Mouse (Mus musculus) gonadal fat pad, adult 2 months (tissue): Measurements from ENCODE around the gene Mapk8ip2. TPM values are rescaled to one million over a fixed set of nuclear protein-coding genes. Genes with fewer than 3 reads are reported as not detected.

Source experiments
- DNase-seq: peaks from one replicate; pipeline ENCODE4 v3.0.0-alpha.2; 2012; ENCODE audit warnings: low read depth
- polyA plus RNA-seq: library from polyadenylated mRNA; depleted of rRNA; stranded (reverse); fragments of >200 nt; gene quantifications from 2 replicates; pipeline ENCODE4 v1.2.3, GENCODE M21; 2012

Mapk8ip2 gene
- polyA plus RNA-seq, 1 experiment = 0.20 TPM

DNA sequence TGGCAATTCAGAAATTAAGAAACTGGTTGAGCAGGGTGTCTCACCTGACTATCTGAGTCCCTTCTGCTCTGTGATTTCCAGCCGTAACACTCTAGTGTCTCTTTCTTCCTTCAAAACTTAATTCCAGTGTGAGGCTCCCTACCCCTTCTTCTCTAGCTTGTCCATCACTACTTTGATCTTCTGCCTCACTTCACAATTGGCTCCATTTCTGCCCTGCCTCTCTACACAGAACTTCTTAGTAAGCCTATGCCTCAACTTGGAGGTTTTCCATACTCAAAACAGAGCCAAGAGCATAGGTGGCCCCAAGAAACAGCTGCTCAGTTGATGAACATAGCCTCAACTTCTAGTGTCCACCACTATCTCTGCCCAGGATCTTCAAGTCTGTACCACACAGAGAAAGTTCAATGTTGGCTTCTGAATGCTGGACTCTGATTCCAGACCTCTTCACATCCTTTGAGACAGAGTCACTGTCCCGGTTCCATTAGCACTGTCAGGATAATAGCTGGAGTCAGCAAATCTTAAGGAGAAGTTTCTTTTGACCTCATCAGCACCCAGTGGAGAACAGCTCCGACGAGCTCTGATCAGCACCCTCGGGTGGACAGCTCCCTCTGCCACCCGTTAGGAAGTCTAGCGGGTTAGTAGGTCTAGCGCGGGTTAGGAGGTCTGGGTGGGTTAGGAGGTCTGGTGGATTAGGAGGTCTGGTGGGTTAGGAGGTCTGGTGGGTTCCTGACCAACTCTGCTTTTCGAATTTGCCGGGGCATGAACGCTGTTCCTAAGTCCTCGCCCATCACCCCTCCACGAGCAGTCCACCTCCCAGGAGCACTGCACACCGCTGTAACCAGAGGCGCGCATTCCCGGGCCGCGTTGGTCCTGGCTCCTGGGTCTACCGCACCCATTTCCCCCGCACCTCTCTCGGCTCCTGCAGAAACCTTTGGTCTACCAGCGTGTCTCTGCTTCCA lies 528 bp upstream of the Mapk8ip2 start:
- no peak for DNase-seq

DNA sequence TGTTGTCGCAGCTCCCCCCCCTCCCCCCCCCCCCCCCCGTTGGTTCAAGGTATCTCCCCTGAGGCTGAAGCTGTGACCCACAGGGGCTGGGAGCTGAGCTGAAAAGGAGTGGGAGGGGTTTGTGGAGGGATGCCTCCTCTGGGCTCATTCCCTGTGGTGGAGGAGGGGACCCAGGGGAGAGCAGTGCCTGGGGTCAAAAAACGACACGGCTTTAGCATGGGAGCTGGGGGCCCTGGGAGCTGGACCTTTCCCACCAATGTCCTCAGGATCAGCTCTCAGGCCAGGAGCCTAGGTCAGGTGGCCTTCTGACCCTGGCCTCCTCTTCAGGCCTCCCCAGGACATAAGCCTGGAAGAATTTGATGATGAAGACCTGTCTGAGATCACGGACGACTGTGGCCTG lies 1.1 kb downstream of the Mapk8ip2 start:
- DNase-seq = no peak

DNA sequence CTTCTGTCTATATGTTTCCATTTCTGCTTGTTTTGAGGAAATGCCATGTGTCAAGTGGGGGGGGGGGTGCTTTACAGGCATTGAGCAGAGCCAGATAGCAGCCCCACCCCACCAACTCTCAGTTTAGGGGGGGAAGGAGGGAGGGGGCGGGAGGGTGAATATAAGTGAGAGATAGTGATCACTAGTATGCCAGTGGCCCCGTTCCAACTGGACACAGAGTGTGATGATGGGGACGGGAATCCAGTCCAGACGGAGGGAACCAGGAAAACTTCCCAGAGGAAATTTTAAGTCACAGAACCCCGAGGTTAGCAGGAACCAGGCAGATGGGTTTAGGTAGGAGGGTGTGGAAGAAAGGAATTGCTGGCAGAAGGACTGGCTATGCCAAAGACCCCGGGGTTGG lies 1.9 kb downstream of the Mapk8ip2 start:
- no peak for DNase-seq

DNA sequence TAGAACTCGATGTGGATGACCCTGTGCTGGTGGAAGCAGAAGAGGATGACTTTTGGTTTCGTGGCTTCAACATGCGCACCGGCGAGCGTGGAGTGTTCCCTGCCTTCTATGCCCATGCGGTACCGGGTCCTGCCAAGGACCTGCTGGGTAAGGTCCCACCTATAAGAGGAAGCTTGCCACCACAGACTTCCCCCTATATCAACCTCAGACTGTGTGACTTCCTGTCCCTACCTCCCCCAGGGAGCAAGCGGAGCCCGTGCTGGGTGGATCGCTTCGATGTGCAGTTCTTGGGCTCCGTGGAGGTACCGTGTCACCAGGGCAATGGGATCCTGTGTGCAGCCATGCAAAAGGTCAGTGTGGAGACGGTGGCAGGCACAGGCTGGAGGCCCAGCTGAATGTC lies 5.2 kb downstream of the Mapk8ip2 start:
- no peak for DNase-seq

DNA sequence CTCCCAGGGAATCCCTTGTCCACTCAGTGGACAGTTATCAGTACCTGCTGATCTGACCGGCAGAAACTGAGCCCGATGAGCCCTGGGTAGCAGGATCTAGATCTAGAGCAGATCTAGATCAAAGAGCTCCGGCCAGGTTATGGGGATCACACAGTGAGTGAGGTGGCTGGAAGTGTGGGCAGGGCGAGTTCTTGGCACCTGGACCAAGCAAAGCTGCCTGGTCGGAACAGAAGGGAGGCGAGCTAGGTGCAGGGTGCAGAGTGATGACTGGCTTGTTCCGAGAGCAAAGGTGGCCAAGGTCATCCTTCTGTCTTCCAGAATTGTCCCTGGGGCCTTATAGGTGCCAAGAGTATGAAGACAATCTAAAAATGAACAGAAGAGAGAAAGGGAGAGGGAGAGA lies 6.1 kb downstream of the Mapk8ip2 start:
- no peak for DNase-seq

DNA sequence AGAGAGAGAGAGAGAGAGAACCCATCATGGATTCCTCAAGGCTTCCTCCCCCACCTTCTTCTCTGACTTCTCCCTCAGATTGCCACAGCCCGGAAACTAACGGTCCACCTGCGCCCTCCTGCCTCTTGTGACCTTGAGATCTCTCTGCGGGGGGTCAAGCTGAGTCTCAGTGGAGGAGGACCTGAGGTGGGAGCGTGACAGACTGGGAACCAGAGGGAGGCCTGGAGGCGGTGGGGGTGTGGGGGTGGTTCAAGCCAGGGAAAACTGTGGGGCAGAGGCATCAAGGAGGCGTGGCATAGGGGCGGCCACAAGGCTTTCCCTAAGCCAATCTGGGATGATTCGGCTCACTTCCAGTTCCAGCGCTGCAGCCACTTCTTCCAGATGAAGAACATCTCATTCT lies 6.6 kb downstream of the Mapk8ip2 start:
- no peak for DNase-seq

DNA sequence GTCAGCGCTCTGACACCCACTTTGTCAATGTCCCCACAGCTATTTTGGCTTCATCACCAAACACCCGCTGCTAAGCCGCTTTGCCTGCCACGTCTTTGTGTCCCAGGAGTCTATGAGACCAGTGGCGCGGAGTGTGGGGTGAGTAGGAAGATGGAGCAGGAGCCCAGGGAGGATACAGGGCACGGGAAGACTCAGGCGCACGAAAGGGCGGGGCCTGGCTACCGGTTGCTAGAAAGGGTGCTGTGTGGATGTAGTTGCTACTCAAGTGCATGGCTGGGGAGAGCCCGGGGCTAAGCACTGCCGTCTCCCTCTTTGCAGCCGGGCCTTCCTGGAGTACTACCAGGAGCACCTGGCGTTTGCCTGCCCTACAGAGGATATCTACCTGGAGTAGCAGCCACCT lies 7.6 kb downstream of the Mapk8ip2 start:
- DNase-seq = no peak

DNA sequence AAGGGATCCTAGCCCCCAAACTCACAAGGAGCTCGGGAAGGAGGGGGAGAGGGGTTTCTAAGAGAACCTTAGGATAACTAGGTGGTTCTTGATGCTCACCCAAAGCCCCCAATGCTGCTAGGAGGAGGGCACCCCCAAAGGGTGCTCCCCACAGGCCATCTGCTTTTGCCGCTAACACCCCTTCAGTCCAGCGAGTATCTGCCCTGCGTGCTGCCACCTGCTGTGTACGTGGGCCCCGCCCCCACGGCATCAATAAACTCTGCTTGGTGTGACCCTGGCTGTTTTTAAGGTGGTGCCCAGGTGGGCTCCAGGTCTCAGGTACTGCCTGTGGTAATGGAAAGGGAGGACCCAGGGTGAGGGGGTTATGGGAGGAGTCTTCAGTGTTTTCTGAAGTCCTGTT lies 8.5 kb downstream of the Mapk8ip2 start:
- DNase-seq = no peak

DNA sequence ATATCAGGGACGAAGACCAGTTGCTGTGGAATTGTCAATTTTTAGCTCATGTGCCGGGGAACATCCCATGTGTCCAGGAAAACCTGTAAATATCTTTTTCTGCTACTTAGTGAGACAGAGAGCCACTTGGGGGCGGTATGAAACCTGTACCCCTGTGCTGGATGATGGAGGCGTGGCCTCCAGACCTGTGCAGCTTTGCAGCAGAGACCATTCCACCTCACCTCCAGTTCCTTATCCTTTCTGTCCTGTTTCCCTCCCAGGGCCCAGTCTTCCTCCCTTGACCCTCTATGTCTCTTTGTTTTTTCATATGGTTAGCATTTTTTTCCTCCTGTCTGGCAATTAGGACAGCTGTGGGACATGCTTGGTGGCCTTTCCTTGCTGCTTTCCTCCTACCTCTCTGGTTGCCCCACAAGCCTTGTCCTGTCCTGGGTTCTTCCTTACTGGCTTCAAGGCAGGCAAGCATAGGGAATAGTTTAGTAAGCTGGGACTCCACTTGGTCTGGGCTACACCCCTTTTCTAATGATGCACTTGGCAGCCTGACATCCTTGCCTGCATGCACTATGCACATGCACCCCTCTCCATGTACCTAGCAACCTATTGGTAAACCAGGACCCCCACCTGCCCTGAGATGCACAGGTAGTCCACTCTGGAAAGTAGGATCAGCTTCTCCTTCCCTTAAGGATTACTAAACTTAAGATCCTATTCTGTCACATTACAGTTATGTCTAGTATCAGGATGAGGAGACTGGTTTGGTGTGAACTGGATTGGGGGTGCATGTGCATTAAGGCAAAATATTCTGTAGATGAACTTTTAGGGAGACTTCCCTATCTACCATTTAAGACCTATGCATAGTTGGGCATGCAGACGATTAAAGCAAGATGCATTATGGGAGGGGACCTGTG lies 9.9 kb downstream of the Mapk8ip2 start:
- DNase-seq = no peak

DNA sequence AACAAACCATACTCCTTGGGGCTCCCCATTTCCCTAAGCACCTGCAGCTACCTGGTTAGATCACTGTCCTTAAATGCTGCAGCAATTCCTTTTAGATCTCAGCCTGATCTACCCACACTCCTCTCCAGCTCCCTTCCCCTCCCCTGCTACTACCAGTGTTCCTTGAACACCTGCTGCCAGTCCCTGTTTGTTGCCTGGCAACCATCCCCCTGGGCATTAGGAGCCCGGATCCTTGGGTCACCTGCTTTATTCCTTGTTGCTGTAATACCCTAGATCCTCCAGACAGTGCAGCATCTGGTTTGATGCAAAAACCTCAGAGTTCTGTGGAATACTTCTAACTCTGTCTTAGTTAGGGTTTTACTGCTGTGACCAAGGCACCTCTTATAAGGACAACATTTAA lies 11.3 kb downstream of the Mapk8ip2 start:
- DNase-seq = no peak

DNA sequence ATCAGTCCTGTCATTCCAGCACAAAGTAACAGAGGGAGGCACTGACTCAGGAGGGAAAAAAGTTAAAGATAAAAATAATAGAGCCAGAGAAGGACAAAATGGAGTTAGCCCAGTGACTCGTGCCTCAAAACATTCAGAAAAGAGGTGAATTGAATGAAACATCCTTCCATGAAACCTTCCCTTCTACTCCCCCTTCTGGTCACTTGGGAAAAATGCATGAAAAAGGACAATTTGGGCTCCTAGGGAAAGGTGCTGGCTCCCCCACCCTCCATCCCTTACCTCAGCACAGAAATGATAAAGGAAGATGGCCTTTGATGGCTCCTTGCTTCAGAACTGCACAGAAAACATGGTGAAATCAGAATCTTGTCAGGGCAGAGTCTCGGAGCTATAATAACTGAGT lies 14.9 kb downstream of the Mapk8ip2 start:
- DNase-seq = no peak

DNA sequence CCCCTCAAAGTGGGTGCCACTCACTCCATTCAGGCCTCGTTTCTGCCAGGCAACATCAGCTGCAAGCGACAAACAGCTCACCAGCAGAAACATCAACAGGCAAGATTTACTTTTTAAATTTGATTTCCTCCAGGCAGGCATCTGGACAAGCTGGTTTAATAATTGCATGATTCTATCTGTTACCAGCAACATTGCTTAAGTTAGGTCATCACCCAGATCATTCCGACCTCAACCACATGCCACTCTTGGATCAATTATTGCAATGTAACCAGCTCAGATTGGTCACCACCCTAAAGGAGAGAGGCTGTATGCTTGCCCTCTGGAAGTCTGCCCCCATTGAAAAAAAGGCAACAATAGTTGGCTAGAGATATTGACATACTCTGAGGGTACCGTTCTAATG lies 17.8 kb downstream of the Mapk8ip2 start:
- no peak for DNase-seq

DNA sequence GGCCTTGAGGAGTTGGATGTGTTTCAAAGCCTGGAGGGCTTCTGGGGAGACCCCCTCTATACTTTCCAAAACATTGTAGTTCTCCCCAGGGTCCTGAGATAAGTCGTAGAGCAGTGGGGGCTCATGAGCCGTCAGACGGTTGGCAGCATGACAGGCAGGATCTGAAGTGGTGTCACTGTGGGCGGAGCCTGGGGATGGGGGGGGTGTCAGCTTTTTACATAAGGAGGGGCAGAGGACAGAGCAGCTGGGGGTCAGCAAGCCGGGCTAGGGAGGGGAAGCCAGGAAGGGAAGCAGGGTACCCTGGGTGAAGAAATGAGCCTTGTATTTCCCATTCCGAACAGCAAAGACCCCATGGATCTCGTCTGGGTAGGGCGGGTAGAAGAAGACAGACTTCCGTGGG lies 19.7 kb downstream of the Mapk8ip2 start:
- DNase-seq = no peak

DNA sequence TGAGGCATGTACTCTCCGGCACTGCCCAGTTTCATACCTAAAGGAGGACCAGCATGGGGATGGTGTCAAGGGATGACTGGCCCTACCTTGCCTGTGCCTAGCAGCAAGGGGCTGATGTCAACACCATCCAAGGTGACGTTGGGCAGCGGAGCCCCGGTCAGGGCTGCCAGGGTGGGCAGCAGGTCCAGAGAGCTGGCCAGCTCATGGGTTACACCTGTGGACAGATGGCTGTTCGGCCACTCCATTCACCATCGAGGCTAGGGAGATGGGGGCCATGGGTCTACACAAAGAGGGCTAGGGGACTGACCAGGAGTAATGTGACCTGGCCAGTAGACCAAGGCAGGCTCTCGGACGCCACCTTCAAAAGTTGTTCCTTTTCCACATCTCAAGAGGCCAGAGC lies 20.2 kb downstream of the Mapk8ip2 start:
- DNase-seq = no peak

DNA sequence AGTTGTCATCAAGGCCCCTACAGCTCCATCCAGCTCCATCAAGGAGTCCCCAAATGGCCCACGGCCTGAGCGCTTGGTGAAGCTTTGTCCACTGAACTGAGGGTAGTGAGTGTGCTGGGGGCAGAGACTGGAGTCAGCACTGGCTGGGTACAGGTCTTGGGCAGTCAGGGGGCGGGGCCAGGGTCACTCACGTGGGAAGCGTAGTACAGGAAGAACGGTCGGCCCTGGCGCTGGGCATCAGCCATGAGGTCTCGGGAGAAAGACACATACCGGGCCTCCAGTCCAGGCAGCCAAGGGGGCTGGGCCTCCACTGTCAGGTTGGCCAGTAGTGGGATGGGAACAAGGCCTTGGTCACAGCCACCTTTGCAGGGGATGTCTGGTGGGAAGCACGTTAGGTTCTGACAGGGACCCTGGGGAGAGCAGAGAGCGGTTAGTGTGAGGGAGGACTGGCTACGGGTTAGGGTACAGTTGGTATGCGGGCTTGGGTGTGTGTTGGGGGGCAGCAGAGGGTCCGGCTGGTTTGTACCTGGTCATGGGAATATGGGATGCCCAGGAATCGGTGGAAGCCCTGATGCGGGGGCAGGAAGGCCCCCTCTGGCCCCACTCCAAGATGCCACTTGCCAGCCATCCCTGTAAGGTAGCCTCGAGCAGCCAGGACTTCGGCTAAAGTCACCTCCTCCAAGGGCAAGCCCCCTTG lies 21.0 kb downstream of the Mapk8ip2 start:
- DNase-seq = no peak

DNA sequence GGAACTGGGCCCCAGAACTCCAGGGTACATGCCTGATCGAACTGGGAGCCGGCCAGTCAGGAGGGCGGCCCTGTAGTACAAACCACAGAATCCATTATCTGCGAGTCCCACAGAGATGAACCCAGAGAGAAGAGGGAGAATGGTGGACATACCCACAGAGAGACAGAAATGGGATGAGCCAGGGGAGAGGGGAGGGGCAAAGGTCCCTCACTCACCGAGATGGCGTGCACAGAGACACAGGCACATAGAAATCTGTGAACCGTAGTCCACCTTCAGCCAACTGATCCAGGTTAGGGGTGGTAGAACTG lies 21.5 kb downstream of the Mapk8ip2 start:
- no peak for DNase-seq

DNA sequence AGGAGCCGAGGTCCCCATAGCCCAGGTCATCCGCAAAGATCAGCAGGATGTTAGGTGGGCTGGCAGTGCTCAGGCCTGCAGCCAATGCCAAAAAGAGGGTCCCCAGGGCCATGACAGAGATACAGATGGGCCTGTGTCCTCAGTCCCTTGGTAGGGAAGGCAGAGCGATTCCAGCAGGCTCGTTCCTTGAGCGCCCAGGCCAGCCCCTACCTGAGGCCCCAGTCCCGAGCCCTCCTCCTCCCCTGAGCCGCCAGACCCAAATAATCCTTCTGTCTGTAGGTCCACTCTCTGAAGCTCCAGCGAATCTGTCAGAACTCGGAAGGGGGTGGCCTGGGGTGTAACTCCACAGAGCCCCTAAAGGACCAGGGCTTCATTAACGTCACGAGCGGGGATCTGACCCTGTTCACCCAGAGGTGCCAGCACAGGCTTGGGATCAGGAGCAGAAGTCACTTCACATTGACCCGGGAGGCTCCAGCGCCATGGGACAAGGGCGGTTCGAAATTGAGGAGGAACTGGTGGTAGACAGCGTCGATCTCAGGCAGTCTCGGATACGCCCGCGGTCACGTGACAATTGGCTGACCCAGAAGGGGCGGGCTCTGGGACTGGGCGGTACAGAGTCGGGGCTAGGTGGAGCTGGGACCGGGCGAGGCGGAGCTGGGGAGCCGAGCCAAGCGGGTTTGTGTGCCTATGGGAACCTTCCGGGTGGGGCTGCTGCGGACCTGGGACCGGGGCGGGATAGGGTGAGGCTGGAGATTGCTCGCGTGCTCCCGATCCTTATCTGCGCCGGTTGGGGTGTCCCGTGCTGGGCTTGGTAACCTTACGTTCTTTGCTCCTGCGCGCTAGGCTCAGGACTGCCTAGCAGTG lies 22.1 kb downstream of the Mapk8ip2 start:
- peak; percentile 20 for DNase-seq

DNA sequence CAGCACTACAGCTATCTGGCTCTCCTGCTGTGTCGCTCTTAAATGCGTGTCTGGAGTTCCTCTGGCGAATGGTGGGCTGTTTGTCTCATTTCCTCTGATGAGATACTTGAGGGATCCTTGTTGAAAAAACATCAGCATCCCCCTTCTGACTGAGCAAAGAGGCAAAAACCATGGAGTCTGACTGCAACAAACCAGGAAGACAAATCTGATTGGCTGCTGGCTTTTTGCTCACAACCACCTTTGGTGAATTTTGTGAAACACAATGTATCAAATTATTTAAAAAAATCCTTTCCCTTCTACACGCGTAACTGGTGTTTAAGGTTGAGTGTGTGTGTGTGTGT lies 22.7 kb downstream of the Mapk8ip2 start:
- DNase-seq = no peak

DNA sequence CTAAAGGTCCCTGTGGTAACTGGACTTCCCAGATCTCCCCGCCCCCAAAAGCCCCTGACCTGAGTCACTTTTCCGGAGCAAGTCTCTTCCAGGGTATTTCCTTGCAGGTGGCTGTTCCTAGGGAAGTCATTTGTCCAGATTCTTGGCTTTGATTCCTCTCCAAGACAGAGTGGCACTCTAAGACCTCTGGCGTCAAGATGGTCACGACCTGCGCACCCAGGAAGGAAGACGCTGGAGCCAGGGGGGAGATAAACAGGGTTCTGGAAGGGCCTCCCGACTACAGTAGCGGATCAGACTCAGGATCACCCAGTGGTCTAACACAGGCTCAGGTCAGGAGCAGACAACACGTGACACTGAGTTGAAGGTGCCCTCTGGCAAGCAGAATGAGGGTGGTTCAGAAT lies 23.4 kb downstream of the Mapk8ip2 start, which contains the start of gene Arsa:
Arsa (minus strand) TSS at position 335 of the 401 bp plus-strand sequence.
- no peak for DNase-seq

DNA sequence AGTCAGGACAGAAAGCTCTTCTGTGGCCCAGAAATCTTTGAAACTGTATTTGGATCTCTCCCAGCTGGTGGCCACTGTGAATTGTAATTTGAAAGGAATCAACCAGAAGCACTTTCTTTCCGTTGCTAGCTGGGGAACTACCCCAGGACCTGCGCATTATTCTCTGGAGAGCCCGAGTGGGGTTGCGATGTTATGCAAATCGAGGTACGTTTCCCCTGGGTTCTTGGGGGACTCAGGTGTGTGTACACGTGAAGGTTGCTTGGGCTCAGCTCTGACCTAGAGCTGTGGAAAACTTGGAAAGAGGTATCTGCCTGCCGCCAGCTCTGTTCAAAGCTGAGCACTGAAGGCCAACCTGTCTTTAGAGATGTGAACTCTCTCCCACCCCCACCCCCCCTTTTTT lies 24.1 kb downstream of the Mapk8ip2 start:
- DNase-seq = no peak

DNA sequence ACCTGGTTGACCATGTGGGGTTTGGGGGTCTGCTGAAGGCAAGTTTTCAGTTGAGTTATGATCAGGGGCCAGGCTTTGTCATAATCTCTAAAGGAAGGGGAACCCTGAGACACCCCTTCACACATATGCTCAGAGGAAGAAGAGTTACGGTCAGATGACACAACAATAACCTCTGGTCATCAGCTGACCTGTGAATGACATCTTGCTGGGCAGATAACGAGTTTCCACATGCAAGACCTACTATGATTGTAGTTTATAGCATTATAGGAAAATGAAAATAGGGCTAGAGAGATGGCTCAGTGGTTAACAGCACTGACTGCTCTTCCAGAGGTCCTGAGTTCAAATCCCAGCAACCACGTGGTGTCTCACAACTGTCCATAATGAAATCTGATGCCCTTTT lies 24.9 kb downstream of the Mapk8ip2 start:
- DNase-seq = no peak
